Mouse (Mus musculus) brain, embryonic 14.5 days (tissue): ENCODE measurements around the gene Zranb3.

ENCODE experiments used
- CTCF ChIP-seq: fragments of 200-500 bp; IDR thresholded peaks from 2 replicates; pipeline ENCODE4 v1.5.1; 2012; ENCODE audit warnings: inconsistent platforms, mild to moderate bottlenecking, moderate library complexity, borderline replicate concordance; ENCODE audit not compliant: insufficient read depth, insufficient read length; ENCODE audit errors: extremely low read depth
- POLR2A ChIP-seq: fragments of 200-500 bp; IDR thresholded peaks from 2 replicates; pipeline ENCODE4 v1.6.1; 2012; ENCODE audit warnings: mild to moderate bottlenecking, inconsistent platforms, borderline replicate concordance; ENCODE audit not compliant: poor library complexity, insufficient read depth, insufficient read length, severe bottlenecking; ENCODE audit errors: extremely low read depth

GRCm38 (mm10) chr1:127937277-127937676 is 165.6 kb downstream of the Zranb3 start:
- TF ChIP-seq CTCF (peak; percentile 18; the same call in 1 of the 2 replicates), POLR2A (no peak)
